Mouse (Mus musculus): Measurements from ENCODE around the gene Ntrk1.

Ntrk1 gene

DNA sequence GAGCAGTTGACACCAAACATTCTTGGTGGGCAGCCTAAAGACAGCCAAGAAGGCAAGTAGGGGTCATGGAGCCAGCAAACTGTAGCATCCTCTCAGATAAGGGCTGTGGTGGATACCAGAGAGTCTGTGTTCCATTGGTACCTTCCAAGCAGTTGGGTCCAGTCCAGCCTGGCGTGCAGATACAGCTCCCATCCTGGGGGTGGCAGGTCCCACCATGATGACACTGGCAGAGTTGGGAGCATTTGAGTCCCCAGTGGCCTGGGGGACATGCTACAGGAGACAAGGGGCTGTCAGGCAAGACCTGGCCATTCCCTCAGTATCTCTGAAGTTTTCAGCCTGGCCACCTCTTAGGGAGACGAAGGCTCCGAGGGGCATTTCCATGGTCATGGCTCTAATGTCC is 42.4 kb downstream of the Ntrk1 start:
- DNase-seq (ENCODE audit: low read depth): no peak

DNA sequence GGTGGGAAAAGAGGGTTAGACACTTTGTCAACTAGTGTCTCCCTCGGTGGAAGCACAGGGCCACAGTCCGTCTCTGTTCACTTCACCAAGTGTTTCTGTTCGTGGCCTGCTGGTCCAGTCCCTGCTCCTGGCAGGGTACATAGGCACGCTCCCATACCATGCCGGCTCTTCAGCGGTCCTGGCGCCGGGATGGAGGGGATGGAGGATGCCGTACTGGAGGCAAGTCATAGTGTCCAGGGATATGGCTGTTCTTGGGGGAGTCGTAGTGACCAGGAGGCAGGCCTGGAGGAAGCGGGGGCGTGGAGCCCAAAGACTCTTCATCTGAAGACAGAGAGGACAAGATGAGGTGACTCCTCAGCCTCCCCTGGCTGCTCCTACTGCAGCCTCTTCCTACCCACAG is 45.0 kb downstream of the Ntrk1 start:
- DNase-seq (ENCODE audit: low read depth): no peak

DNA sequence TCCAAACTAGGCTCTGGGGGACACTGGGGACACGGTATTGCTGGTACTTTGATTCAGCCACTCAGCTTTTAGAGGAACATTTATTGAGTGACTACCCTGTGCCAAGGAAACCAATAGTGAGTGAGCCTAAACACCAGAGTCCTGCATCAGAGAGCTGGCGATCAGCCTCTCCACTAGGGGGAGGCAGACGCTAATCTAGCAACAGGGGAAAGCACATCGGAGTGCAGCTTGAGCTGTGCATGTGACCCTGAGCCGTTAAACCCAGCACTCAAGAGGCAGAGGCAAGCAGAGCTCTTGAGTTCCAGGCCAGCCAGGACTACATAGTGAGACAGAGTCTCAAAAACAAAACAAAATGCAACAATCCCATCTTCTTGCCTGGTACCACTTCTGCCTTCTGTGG is 45.9 kb downstream of the Ntrk1 start:
- DNase-seq (ENCODE audit: low read depth): peak; percentile 74

DNA sequence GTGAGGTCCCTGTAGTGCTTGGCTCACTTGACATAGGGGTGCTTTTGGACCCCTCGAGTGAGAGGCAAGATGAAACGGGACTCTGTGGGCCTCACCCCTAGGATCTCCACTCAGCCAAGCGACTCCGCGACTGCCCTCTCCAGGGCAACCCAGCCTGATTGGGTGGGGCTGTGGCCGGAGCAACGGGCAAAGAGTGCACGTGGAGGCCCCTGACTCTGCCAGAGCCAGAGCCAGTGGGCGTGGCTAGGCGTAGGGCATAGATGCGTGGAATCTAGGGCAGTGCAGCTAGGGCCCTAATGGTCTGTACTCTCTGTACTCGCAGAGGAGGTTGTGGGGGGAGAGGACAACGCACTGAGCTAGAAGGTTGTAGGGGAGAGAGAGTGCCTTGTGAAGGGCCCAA is 46.5 kb downstream of the Ntrk1 start, which contains the start of gene Lrrc71:
Lrrc71 (minus strand) TSS at position 195 of the 400 bp plus-strand sequence.
- DNase-seq (ENCODE audit: low read depth): no peak

DNA sequence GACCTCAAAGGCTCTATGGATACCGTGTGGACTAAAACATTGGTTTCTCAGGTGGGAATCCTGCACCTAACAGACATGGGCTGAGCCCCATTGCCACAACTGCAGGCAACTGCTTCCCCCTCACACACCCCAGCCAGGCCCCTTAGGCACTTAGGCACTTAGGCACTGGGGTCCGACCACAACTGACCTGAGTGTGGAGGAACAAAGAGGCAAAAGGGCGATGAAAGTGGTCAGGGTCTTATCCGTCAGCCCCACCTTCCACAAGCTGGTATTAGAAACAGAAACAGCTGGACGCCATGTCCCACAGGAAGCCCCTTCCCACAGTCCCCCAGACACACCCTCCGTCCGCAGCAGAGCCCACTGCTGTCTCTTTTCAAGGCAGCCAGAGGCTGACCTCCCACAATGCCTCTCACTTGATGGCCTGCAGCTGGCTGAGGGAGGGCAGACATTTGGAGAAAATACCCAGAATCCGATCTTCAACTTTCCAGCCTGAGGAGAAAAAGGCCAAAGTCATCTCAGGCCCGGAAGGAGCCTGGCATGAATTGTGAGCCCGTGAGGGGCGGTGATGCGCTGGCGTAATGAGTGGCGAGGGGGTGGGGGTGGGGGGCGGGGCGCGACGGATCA is 49.8 kb downstream of the Ntrk1 start:
- DNase-seq (ENCODE audit: low read depth): no peak

DNA sequence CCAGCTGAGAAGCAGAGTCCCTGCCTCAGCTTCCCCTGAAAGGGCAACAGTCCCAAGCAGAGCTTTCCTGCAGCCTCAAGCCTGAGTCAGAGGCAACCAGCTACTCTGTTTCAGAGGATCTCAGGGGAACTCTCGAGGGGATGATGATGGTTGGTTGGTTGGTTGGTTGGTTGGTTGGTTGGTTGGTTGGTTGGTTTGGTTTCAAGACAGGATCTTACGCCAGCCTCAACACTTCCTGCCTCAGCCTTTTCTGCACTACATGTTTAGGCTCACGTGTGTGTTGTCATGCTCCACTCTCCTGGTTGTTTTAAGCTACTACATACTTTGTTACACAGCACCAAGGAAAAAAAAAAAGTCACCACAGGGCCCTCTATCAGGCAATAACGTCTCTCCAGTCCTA is 51.0 kb downstream of the Ntrk1 start:
- peak; percentile 44 for DNase-seq (ENCODE audit: low read depth)

DNA sequence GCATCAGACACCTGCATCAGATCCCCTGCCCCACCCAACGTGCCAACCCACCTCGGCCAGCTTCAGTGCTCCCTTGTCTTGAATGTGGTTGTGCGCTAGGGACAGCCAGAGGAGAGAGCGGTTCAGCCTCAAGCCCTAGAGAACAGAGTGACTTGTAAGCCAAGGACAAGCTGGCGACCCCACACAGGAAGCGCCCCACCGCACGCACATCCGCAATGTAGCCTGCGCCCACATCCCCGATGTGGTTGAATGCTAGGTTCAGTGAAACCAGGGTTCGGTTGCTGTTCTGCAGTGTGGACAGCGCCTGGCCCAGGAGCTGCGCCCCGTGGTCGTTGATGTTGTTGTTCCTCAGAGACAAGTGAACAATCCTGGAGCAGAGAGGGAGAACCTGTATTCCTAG is 52.2 kb downstream of the Ntrk1 start:
- peak; percentile 52 for DNase-seq (ENCODE audit: low read depth)

DNA sequence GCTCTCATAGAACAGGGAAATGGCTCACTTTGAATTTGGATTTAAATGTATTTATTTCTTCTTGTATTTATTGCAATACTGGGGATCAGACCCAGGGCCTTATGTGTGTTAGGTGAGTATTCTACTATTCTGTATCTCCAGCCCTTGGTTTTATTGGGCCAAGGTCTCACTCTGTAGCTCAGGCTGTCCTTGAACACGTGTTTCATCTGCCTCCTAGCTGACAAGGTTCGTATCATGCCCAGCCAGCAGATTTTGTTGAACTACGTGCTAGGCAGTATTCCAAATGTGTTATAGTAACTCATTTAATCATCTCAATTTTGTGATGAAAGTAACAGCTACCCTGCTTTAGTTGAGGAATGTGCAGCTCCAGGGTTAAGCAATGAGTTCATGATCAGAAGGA is 52.9 kb downstream of the Ntrk1 start:
- DNase-seq (ENCODE audit: low read depth): no peak

DNA sequence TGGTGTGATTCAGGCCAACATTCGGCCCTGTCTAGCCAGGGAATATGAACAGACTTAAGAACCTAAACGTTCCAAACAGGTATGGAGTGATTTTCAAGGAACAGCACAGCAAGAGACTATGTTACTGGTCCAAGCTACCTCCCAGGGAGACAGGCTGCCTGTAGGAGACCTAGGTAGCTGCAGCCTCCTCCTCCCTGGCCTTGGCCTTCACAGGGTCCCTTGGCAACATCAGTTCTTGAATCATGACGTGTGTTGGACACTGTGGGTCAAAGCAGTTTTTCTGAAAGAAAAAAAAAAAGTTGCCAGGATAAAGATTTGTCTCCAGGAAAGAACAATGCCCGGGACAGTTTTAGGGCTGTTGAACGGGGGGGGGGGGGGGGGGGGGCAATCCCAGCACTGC is 56.1 kb downstream of the Ntrk1 start:
- DNase-seq (ENCODE audit: low read depth): no peak

DNA sequence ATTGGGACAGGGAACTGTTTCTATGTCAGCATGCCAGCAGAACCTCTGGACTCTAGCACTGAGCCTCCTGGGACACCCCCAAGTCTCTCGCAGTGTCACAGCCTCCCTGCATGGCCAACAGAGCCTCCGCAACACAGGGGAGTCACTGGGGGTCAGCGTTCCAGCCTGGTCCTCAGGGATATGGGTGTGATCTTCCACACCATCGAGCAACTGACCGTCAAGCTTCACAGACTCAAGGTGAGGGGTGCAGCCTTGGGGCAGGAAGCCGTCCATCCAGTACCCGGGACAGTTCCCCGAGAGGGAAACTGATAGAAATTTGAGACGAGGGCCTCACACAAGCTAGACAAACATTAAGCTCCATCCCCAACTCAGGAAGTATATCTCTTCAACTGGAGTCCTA is 59.6 kb downstream of the Ntrk1 start:
- DNase-seq (ENCODE audit: low read depth): no peak

DNA sequence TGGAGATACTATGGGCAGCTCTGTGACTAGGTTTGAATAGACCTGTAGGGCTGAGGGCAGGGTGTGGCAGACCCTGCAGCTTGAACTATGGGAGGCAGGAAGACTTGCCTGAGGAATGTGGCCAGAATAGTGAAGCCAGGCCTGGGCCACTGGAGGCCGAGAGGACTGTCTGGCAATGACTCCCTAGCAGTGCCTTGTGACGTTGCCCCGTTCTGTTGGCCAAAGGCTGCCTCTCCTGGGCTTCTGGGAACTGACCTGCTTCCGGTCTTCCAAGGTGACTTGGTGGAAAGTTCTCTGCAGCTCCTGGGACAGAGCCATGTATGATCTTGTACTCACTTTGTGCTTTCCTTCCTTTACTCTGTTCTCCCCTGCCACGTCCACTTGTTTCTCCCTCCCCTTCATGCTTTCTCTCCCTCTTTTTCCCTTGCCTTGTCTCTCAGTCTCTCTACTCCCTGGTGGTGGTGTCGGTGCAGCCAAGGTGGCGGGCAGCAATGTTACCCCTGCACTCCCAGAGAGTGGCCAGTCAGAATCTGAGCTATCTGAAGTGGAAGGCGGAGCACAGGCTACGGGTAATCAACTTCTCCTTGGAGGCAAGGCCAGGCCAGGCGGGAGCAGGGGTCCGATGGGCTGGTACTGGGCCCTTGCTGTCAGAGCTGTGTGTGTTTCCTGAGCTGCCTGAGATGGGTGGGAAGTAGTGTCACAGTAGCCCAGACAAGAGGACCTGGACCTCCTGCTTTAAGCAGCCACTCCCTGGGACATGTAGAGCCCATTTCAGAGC is 60.8 kb downstream of the Ntrk1 start:
- no peak for DNase-seq (ENCODE audit: low read depth)

DNA sequence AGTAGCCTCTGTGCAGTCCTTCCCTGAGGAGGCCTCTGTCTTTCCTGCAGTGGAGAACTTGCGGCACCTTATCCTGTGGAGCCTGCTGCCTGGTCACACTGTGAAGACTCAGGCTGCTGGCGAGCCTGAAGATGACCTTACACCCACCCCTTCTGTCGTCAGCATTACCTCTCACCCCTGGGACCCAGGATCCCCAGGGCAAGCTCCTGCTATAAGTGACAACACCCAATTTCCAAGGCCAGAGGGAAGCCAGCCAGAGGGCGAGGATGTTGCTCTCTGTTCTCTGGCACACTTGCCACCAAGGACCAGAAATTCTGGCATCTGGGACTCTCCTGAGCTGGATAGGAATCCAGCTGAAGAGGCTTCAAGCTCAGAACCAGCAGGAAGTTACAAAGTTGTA is 61.9 kb downstream of the Ntrk1 start:
- DNase-seq (ENCODE audit: low read depth): no peak

DNA sequence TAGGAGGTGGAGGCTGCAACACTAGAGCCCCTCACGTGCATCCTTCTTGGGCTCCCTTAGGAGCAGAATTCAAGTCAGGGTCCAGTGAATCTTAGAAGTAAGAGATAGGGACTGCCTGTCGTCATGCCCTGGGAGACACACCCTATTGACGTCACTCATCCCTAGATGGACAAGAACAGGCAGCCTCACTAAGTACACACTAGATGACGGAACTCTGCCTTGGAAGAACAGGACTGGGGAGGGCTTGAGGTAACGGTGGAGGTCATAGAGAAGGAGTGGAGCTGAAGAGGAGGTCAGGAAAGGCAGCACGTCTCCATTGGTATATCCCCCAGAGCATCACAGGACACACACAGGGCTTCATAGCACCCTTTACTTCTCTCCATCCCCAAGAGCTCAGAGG is 66.3 kb downstream of the Ntrk1 start:
- DNase-seq (ENCODE audit: low read depth): no peak
